Mouse (Mus musculus) hematopoietic stem cell, adult 5-6 weeks (primary cell): ENCODE measurements around the gene Ccdc167. TPM values are rescaled to one million over a fixed set of nuclear protein-coding genes. Genes with fewer than 3 reads are reported as not detected.
"Not testable (repeated sequence)": the region's sequence is repeated elsewhere in the genome, so short reads cannot be mapped to it uniquely, and the experiment has no call there.

Experiments
- ATAC-seq, 2 experiments: fragments of 125-278 bp in 1 of 2; replicated peaks in 1 of 2; 2 replicates each; pipeline ENCODE4 v1.8.0; 2016 to 2017; ENCODE audit warnings: inconsistent platforms in 2 of 2, mild to moderate bottlenecking in 2 of 2, moderate number of reproducible peaks in 2 of 2, low read depth in 1 of 2, moderate TSS enrichment in 1 of 2; ENCODE audit not compliant: low FRiP score in 2 of 2, poor library complexity in 2 of 2, severe bottlenecking in 2 of 2, insufficient read depth in 1 of 2, low TSS enrichment in 1 of 2
- total RNA-seq: library from RNA; stranded (forward); fragments of 172-1452, 232-1000 nt; gene quantifications from 2 replicates; pipeline ENCODE4 v1.2.3, GENCODE M21; 2017

Ccdc167 gene
- total RNA-seq, 1 experiment from 2014 or later: 8.1 TPM

DNA sequence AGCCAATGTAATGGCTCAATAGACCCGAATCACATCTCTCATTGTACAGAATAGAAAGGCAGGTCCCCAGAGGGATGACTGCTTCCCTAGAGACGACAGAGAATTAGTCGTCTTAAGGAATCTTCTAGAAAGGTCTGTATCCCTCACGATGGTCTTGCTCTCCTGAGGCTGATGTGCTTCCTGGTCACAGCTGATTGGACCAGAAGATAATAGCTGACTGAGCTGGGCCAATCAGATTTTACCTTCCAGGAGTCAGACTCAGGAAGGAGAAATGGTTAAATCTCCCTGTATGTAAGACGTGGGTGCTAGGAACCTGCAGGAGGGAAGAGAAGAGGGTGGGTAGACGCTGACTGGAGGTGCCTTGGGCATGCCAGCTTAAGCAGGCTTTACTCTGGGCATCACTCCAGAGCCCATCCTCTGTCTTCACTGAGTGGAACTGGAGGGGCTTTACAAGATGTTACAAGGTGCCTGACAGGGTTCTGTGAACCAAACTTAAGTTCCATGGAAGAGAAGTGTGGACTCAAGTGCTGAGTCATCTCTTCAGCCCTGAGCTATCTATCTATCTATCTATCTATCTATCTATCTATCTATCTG is 8.3 kb upstream of the Ccdc167 start:
- no peak for ATAC-seq

DNA sequence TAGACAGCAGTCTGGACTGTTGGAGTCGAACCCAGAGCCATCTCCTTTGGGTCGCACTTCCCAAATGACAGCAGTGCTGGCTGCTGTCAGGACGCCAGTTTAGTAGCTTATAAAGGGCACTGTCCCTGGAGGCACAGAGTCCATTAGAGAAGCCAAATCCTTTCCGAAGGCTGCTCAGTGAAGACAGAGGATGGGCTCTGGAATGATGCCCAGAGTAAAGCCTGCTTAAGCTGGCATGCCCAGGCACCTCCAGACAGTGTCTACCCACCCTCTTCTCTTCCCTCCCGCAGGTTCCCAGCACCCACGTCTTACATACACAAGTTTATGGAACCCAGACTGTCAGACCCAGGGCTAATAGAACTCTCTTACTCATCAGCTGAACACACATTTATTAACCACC is 7.8 kb upstream of the Ccdc167 start:
- no peak for ATAC-seq

DNA sequence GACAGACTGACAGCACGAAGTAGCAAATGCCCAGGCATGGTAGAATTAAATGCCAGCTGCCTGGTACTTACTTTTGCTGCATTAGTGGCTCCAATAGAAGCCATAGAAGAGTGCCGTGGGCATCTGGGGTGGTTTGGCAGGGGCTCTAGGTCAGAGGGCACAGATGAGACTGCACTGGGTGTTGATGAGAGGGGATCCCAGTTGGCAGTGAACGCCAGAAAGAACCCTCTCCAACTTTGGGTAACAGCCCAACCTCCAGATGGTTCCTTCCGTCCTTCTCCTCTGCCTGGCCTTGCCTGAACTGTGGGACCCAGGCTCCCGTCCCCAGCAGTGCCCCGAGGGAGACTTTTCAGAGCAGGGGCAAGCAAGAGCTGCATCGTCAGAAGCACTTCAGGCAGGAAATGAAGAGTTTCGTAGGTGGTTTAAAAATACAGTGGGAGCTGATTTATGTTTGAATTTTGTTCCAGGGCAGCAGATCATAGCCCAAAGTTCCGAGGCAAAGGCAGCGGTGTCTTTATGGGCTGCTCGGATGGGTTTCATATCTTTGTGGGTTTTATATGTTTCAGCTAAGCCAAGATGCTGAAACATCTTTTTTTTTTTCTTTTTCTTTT is 4.0 kb upstream of the Ccdc167 start:
- ATAC-seq: no peak

DNA sequence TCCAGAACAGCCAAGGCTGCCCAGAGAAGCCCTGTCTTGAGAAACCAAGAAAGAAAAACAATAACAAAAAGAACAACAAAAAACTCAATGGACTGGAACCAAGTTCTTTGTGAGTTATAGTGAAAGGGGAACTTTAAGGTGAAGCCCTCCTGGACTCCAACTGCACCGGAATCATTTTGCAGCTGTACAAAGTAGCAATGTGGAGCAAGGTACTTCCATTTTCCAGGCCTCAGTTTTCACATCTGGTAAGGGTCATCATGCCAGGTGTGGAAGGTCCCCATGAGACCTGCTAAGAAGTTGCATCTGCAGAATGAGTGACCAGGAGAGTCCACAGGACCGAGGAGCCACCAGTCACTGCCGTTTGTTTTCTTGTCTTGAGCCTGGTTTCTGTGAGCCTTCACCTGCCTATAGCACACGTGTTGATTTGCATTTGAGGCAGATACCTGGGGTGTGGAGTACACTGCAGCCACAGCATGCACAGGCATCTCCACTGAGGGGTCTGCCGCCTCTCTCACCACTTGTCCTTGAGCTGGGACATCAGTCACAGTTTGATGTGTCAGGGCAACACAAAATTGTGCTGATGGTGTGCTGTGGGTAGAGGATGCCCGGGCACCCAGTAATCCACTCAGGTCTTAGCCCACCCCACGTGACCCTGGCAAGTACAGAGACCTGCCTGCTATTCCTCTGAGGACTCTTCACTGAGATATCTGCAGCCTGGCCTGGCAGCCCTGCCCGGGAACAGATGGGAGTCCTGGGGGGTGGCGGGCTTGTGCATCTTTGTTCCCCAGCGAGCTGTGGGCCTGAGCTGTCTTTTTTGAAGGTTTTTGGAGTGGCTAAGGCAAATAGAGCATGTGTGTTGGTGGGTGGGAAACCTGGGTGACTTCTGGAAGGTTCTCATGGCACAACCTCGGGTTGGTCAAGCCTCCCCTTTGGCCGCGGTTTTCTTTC is 3.1 kb upstream of the Ccdc167 start:
- no peak for ATAC-seq

DNA sequence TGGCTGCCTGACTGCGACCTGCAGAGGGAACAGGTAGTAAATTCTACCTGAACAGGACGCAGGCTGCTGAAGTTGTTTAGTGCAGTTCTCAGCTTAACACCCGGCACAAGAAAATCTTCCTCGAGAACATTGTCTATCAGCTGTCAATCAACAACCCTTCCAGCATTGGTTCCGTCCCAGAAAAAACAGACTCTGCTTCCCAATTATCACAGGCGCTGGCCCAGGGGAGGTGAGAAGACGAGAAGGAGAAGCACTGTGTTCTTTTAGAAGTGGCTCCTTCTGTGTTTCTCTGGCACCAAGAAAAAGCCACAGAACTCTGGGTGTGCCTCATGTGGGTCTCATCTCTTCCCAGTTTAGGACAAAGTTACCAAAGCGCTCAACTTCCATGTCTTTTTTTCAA is 1.8 kb upstream of the Ccdc167 start:
- no peak for ATAC-seq

DNA sequence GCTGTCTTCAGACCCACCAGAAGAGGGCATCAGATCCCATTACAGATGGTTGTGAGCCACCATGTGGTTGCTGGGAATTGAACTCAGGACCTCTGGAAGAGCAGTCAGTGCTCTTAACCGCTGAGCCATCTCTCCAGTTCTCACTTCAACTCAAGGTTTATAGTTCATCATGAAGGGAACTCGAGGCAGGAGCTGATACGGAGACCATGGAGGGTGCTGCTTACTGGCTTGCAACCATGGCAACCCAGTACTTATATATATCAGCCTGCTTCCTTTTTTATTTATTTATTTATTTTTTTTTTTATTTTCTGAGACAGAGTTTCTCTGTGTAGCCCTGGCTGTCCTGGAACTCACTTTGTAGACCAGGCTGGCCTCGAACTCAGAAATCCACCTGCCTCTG is 3.1 kb downstream of the Ccdc167 start:
- not testable (repeated sequence) for ATAC-seq

DNA sequence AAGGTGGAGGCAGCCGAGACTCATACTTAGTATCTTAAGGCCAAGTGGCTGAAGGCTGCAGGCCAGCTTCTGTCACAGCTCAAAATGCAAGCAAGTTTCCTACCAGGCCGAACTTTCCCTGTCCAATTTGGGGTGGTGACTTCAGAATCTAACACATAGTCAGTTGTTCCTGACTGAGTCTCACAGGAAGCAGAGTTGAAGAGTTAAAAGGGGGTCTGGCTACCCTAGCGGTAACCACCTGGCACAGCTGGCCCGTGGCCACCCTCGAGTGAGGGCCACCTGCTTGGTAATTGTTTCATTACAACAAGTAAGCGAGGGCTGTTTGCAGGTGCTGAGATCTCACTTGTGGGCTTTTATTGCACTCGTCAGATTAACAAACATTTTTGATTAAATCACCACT is 4.3 kb downstream of the Ccdc167 start:
- no peak for ATAC-seq

DNA sequence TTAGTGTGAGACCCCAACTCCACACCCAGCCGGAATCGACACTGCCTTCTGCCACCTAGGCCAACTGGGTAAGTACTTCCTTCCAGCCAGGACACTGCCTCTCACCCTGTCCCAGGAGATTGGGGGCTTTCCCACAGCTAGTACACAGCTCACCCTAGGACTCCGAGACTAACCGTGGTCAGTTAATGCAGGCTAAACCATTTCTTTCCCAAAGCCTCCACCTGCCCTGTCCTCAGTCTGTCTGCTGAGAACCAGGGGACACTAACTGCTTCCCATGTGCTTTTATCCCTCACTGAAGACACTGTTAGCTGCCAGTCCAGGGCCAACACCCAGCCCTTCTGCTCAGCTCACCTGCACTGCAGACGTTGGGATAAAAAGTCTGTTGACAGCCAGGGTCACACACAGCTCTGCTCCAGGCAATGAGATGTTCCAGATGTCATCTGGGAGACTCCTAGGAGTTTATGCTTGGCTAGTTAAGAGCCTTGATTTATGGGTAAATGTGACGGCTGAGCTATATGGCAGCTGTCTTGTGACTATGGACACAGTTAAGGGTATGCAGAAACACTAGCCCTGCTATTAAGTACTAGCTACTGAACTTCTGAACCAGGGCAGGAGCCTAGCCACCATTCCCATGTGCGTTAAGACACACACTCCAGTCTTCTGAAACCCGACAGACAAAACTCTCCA is 5.0 kb downstream of the Ccdc167 start:
- no peak for ATAC-seq

DNA sequence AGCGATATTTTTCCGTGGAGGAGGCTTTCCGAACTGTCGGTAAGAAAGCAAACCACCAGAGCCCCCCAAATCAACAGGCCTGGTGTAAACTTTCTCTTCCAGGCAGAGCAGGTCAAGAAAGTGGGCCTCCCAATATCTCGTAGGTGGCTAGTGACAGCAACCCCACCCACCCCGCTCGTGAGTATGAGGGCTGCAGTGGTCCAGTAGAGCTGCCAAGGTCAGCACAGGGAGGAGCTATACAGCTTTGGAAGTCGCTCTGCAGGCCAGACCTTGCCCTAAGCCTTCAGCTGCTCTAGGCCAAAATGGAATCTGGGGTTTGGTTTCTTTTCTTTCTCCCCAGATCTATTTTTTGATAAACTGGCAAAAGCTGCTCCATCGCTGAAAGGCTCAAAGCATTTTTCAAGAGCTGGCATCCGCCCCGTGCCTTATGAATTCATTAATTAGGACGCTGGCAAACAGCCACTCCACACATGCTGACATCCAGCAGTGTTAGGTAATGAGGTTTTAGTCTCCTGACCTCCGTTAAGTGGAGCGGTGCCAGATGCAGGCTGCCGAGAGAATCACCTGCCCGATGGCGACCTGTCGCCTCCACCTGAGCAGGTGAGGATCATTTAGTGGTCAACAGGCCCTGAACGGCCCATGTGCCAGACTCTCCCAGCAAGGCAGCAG is 5.6 kb downstream of the Ccdc167 start:
- ATAC-seq: no peak

DNA sequence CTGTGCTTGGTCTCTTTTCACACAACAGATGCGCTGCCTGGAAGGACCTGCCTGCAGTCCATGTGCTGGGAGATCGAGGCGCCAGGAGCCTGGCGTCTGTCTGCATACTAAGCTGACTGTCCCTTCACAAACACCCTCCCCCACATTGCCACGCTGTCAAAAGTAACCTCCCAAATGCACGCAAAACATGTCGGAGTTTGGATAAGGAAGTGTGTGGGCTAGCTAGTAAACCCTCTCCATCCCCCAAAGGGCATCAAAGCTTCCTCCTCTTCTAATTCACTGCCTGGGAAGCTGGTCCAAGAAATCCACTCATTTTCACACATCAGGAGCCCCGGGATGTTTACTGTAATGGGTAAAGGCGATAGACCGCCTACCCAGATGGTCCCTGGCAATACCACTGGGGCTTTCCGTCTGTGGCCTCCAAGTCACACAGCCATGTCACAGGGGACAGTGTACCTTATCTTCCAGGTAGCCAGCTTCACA is 6.2 kb downstream of the Ccdc167 start:
- ATAC-seq: no peak

DNA sequence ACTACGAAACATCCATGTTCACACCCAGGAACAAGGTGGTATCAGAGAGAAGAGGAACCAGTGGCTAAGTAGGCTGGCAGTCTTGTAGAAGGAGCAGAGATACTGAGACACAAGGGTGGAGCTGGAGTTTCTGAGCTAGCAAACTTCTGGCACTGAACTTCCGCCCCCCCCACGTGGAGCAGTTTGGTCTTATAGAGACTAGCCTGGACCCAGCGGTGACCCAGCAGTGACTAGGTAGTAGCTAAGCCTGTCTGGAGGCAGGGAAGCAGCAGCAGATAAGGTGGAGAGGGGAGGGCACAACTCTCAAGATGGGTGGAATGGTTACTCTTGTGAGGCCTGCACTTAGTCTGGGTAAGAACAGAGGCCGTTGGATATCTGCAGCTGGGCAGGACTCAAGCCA is 8.1 kb downstream of the Ccdc167 start:
- 0 out of 4 replicates have a peak, but pooled peaks of 1 of the 2 experiments have one; percentile 14 for ATAC-seq

DNA sequence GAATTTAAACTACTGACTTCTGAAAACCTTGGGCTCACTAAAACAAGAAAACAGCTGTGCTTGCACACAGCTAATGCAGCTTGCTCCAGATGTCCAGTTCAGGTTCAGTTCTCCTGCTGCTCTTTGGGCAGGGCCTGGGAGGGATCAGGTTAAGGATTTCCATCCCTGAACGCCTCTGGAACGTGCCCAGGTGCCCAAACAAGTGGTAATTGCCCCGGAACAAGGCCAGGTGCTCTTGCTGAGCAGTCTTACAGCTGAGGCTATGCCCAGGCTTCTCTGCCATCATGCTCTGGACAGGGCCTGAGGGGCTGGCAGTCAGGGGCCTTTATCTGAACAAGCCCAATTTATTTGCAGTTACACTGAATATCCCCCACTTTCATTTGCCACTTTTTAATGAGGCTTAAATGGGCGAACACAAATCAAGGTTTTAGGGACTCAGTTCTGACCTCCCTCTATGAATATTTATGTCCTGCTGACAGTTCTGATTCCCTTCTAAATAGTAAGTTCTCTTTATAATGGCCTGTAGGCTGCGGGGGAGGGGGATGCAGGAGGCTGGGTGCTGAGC is 9.8 kb downstream of the Ccdc167 start:
- no peak for ATAC-seq

DNA sequence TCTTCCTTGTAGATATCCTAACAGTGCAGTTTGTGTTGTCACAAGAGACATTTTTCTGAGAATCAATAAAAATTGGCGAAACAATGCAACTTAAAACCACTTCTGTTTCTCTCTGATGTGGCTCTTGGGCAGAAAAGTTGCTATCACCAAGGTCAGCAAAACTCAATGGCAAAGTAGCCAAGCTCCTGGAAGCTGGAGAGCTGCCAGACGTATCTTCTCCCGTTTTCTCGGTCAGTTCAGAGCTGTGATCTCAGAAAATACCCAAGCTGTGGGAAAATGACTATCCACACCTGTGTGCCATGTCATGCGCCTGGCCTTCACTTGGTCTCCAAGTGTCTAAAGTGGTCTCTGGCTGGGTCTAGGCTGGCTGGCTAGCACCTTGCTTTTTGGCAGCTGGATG is 11.0 kb downstream of the Ccdc167 start:
- ATAC-seq: no peak

DNA sequence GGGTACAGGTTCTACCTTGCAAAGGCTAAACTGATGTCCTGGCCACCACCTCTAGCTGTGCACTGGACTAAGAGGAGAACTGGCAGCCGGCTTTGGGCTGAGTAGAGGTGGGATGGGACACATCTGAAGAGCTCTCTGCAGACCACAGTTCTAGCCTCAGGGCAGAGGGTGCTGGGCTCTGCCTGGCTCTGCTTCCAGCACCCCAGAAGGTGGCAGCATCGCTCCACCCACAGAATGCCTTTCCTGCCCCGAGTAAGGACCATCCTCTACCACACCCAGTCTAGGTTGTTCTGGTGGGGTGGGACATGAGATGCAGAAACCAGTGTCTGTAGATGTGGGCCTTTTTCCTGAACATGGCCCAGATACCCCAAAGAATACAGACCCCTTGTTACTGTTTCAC is 12.1 kb downstream of the Ccdc167 start:
- ATAC-seq: peak; percentile 31 to 49; a peak in 1 of 4 replicates

DNA sequence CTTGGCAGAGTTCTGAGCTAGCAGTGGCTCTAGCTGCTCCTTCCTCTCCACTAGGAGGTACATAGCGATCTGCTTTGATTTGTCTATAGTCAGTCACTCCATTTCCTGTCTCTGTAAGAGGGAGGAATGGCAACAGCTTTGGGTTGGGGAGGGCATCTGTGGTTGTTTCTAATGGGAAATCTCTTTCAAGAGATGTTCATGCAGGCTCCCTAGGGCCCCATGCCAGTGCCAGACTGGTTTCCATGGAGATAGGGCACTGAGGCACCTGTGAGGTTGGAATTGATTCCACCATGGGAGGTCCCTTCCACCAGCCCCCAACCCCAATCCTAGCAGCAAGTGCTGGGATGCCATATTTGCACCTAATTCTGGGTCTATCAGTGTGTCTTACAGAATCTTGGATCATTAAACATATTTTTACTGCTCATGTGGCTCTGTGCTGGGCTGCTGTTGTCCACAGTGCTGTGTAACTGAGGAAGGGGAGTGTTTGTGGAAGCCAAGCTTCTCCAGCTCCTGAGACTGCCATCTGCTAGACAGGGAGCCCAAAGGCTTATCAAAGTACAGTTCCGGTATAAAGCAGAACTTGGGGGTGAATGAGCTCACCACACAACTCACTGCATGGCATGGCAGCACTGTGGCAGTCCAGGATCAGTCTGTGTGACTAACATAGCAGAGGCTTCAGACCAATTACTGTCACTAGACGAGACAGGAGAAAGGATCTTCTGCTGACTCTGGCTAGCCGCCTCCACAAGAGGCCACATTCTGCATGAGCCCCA is 13.7 kb downstream of the Ccdc167 start:
- peak; percentile 74 to 80 for ATAC-seq

DNA sequence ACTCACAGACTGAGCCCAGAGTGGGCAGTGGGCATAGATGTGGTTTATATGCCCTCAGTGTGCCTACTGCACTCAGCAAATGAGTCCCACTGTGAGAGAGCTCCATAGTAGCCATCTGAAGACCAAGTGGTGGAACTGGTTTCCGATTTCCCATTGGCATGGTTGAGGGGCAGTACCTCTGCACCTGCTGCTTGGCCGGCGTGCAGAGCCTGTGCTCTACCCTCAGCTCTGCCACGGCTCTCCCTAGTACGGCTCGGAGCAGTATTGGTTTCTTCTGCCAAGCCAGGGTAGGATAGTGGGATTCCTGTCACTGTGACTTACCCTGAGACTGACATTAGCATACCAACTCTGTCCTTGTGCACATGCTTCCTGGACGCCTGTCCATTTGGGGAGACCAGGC is 16.3 kb downstream of the Ccdc167 start:
- ATAC-seq: no peak
